Mouse (Mus musculus) midbrain, embryonic 10.5 days (tissue): ENCODE data around the gene Popdc2. TPM values are rescaled to one million over a fixed set of nuclear protein-coding genes. Genes with fewer than 3 reads are reported as not detected.

Experiments used
- polyA plus RNA-seq: library from polyadenylated mRNA; unstranded; fragments of >200 nt; fragmentation: Nextera tagmentation; extraction: Ambion mirVana; gene quantifications from 2 replicates; pipeline ENCODE4 v1.2.1, GENCODE M21; 2016

Gene Popdc2
- polyA plus RNA-seq, 1 experiment from 2014 or later: 1.3 TPM

Other genes with a start within 250 kb of the Popdc2 start
- not detected in 2 replicates for gene Nr1i2, start 67.4 kb upstream of the Popdc2 start, polyA plus RNA-seq
- gene Maats1, start 20.1 kb upstream of the Popdc2 start, polyA plus RNA-seq: 0.78 and 0.98 TPM in 2 replicates
- 129 and 140 TPM in 2 replicates for gene Cox17, start 15.2 kb upstream of the Popdc2 start, polyA plus RNA-seq
- not detected in 2 replicates for gene Gm21987, start 15.2 kb upstream of the Popdc2 start, polyA plus RNA-seq
- gene Pla1a, start 70.9 kb downstream of the Popdc2 start, polyA plus RNA-seq: 0.07 and 0.11 TPM in 2 replicates
- gene Adprh, start 90.5 kb downstream of the Popdc2 start, polyA plus RNA-seq: 144 and 150 TPM in 2 replicates
- gene Cd80, start 93.4 kb downstream of the Popdc2 start, polyA plus RNA-seq: 0.23 and 0.67 TPM in 2 replicates
- 35.4 and 38.4 TPM in 2 replicates for gene Timmdc1, start 160.5 kb downstream of the Popdc2 start, polyA plus RNA-seq
- gene Poglut1, start 188.0 kb downstream of the Popdc2 start, polyA plus RNA-seq: 68.2 and 73.0 TPM in 2 replicates
- 80.8 and 91.6 TPM in 2 replicates for gene Tmem39a, start 196.5 kb downstream of the Popdc2 start, polyA plus RNA-seq